Mouse (Mus musculus) c-Kit-negative CD71-positive TER-119-positive erythroid progenitor cells, embryonic 14.5 days (primary cell): ENCODE results near the gene Krt27.

ENCODE experiments used
- DNase-seq: peaks from one replicate; pipeline ENCODE4 v3.0.0-alpha.2; 2013; ENCODE audit warnings: low read depth, low spot score

Krt27 gene

GRCm38 (mm10) chr11:99329655-99330054 lies 21.2 kb downstream of the Krt27 start:
- DNase-seq = no peak

- no peak for DNase-seq
Measured at GRCm38 (mm10) chr11:99322851-99323250, 28.1 kb downstream of the Krt27 start, which contains the start of gene Krt25. Gene Krt25, minus strand, starts transcription at chr11:99322951.

- no peak for DNase-seq
Measured at GRCm38 (mm10) chr11:99321094-99321493, 29.8 kb downstream of the Krt27 start.

GRCm38 (mm10) chr11:99319127-99319526 lies 31.8 kb downstream of the Krt27 start:
- DNase-seq = no peak

- DNase-seq = no peak
Measured at GRCm38 (mm10) chr11:99316543-99316942, 34.4 kb downstream of the Krt27 start.

- no peak for DNase-seq
Measured at GRCm38 (mm10) chr11:99314594-99314993, 36.3 kb downstream of the Krt27 start.

- DNase-seq = peak; percentile 1
Measured at GRCm38 (mm10) chr11:99310882-99311281, 40.0 kb downstream of the Krt27 start.

- DNase-seq = peak; percentile 2
Measured at GRCm38 (mm10) chr11:99307579-99307978, 43.3 kb downstream of the Krt27 start.
